Mouse (Mus musculus) ES-E14 (cell line): ENCODE measurements around the gene Bcl2l11.

ENCODE experiments used
- CHD2 ChIP-seq: IDR thresholded peaks from 2 replicates; pipeline ENCODE4 v1.6.1; 2014; ENCODE audit warnings: mild to moderate bottlenecking, low read depth, low read length, inconsistent platforms
- HCFC1 ChIP-seq: IDR thresholded peaks from 2 replicates; pipeline ENCODE4 v1.6.1; 2012; ENCODE audit warnings: low read length, inconsistent platforms, borderline replicate concordance; ENCODE audit not compliant: insufficient read depth
- MAFK ChIP-seq: IDR thresholded peaks from 2 replicates; pipeline ENCODE4 v1.6.1; 2014; ENCODE audit warnings: mild to moderate bottlenecking, low read depth, low read length, inconsistent platforms; ENCODE audit not compliant: insufficient read depth
- ZC3H11A ChIP-seq: IDR thresholded peaks from 2 replicates; pipeline ENCODE4 v1.6.1; 2012; ENCODE audit warnings: low read depth, mild to moderate bottlenecking, inconsistent platforms, low read length, borderline replicate concordance
- ZNF384 ChIP-seq: IDR thresholded peaks from 2 replicates; pipeline ENCODE4 v1.6.1; 2012; ENCODE audit warnings: low read depth, low read length, inconsistent platforms

DNA sequence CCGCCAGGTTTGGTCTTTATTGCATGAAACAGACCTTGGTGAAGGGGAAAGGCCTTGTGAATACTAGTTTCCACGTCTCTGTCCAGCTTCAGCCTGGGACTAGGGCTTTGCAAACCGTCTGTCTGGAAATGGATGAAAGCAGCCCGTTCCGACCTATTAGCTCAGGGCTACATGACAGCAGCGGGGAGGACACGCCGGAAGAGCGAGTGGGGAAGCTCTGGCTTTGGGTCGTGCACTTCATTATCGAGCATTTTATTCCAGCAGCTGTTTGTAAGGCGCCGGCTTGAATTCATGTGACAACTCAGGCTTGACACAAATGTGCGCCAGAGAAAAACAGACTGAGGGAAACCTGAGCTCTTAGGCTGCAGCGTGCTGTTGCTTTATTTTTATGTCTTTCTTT lies 13.9 kb downstream of the Bcl2l11 start:
- TF ChIP-seq CHD2 (no peak), MAFK (no peak), ZNF384 (no peak), ZC3H11A (no peak), HCFC1 (no peak)
